Mouse (Mus musculus) neutrophil, adult 5-6 weeks (primary cell): Measurements from ENCODE around the gene Ccdc84. TPM values are rescaled to one million over a fixed set of nuclear protein-coding genes. Genes with fewer than 3 reads are reported as not detected.
"Not testable (repeated sequence)": the region's sequence is repeated elsewhere in the genome, so short reads cannot be mapped to it uniquely, and the experiment has no call there.

Source experiments
- ATAC-seq: fragments of 151-379, 151-347 bp; 2 replicates; pipeline ENCODE4 v1.8.0; 2017; ENCODE audit warnings: mild to moderate bottlenecking, moderate TSS enrichment; ENCODE audit not compliant: insufficient number of reproducible peaks, poor library complexity, low FRiP score, severe bottlenecking; ENCODE audit errors: extremely low read depth
- total RNA-seq: library from RNA; stranded (forward); fragments of 200-1000 nt; gene quantifications from 2 replicates; pipeline ENCODE4 v1.2.3, GENCODE M21; 2017

Ccdc84 gene
- total RNA-seq, 1 experiment from 2014 or later = 41.8 TPM

DNA sequence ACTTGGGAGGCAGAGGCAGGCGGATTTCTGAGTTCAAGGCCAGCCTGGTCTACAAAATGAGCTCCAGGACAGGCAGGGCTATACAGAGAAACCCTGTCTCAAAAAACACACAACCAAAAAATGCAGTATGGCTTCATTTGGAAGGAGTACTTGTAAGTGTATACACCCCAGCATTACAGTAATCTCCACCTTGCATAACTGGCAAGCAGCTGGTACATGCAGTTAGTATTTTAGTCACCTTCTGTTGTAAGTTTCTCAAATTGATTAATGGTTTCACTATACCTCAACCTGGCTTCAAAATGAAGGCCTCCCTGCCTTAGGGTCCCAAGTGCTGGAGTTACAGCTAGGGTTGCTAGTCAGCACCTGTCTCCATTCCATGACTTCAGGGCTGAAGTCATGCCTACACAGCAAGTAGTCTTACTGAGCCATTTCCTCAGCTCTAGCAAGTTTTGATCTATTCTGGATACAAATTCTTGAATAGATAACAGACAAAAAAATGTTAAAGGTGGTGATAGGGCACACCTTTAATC, 6.7 kb downstream of the Ccdc84 start:
- ATAC-seq = no peak

DNA sequence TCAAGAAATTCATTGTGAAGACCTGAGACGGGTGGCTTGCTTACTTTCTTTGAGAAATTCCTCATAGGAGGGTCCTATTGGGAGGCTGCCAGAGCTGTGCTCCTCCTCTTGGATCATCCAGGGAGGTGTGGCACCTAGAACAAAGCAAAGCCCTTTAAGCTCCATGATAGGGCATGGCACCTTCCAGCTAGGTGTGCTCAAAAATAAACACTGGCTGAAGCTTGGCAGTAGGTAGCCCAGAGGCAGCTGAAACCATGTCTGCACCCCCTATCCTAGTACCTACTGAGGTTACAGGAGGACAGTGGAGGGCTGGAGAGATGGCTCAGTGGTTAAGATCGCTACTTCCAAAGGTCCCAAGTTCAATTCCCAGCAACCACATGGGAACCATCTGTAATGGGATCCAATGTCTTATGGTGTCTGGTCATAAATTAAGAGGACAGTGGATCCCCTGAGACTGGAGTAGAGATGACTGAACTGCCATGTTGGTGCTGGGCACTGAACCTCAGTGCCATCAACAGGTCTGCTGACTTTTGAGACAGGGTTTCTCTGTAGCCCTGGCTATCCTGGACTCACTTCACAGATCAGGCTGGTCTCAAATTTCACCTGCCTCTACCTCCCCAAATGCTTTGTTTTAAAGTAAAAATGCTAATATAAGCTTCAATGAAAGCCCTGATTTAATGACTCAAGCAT, 7.6 kb downstream of the Ccdc84 start:
- no peak for ATAC-seq

DNA sequence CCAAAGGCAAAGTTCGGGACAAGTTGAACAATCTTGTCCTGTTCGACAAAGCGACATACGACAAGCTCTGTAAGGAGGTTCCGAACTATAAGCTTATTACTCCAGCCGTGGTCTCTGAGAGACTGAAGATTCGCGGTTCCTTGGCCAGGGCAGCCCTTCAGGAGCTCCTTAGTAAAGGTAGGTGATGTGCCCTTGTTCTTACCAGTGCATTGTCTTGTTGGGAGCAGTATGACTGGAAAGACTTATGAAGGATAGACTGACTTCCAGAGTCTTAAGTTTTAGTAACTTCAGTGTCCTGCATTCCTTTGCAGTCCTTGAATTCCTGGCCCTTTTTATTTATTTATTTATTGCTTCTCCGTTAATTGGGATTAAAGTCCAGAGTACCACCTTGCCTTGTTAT, 9.7 kb downstream of the Ccdc84 start:
- not testable (repeated sequence) for ATAC-seq

GRCm38 (mm10) chr9:44407752-44408097, 10.6 kb downstream of the Ccdc84 start:
- no peak for ATAC-seq

GRCm38 (mm10) chr9:44406906-44407751, 11.2 kb downstream of the Ccdc84 start, which contains the start of the genes Rps25 and Trappc4:
Rps25 (plus strand) TSS chr9:44407139.
Trappc4 (minus strand) TSS chr9:44407600.
- ATAC-seq = peak; percentile 90

DNA sequence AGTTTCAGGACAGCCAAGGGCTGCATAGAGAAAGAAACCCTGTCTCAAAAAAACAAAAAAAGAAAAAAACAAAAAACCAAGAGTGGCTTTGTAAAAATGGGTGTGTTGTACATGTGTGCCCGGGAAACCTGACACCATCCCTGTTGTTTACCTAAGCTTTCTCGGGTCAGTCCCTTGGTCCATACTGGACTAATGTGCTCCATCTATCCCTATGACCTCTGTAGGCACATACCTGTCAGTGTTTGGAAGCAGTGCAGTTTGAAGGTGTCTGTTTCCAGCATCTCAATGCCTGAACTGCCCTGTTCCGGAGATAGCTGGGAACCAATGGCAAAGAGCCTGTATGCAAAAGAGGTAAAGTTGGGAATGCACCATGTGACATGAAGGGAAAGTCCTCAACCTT, 13.4 kb downstream of the Ccdc84 start:
- no peak for ATAC-seq

- ATAC-seq = no peak
These were observed 17.3 kb downstream of the Ccdc84 start for GRCm38 (mm10) chr9:44401081-44401480.

DNA sequence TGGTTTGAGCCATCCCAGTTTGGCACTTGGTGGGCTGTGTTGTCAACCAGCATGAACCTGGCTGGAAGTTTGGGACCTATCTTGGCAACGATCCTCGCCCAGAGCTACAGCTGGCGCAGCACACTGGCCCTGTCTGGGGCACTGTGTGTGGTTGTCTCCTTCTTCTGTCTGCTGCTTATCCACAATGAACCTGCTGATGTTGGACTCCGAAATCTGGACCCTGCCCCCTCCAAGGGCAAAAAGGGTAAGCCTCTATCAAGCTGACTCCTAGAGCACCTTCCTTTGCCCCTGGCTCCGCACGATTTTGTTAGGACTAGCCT, 18.6 kb downstream of the Ccdc84 start:
- no peak for ATAC-seq

DNA sequence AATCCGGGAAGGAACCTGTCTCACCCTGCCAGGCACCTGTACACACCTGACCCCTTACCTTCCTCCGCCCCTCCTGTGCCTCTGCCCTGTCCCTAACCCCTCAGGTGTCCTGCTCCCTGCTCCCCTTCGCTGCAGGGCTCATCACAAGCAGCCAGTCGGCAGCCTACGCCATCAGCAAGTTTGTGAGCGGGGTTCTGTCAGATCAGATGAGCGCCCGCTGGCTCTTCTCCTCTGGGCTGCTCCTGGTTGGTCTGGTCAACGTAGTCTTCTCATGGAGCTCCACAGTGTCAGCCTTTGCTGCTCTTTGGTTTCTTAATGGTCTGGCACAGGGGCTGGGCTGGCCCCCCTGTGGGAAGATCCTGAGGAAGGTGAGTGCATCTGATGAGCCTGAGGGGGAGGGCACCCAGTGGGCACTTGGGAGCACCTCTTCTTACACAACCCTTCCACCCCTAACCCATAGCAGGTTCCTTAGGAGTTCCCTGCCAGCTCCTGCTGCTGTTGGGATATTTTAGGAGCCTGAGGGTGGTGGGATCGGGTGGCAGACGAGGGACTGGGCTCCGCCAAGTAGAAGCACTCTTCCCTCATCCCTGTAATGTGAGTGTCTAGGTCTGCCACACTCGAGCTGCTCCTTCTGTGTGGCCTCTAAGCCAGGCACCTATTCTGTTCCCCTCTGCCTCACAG, 19.1 kb downstream of the Ccdc84 start:
- no peak for ATAC-seq

- ATAC-seq = no peak
These were observed 19.8 kb downstream of the Ccdc84 start for GRCm38 (mm10) chr9:44398551-44398950.

DNA sequence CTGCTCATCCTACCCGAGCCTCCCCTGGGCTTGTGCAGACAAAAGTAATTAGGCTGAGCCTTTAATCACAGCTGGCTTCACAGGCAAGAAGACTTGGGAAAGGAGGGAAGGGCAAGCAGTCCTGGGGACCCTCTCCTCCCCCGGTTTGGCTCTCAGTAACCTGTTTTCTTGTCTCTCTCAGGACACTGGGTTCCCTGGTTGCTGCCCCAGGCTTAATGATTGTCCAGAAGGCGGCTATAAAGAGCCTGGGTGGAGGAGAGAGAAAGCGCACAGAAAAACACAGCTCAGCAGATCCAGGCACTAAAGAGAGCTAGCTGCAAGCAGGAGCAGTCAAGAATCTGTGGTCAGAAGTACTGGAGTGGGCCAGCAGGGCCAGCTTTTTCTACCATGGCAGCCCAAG, 20.3 kb downstream of the Ccdc84 start:
- no peak for ATAC-seq

DNA sequence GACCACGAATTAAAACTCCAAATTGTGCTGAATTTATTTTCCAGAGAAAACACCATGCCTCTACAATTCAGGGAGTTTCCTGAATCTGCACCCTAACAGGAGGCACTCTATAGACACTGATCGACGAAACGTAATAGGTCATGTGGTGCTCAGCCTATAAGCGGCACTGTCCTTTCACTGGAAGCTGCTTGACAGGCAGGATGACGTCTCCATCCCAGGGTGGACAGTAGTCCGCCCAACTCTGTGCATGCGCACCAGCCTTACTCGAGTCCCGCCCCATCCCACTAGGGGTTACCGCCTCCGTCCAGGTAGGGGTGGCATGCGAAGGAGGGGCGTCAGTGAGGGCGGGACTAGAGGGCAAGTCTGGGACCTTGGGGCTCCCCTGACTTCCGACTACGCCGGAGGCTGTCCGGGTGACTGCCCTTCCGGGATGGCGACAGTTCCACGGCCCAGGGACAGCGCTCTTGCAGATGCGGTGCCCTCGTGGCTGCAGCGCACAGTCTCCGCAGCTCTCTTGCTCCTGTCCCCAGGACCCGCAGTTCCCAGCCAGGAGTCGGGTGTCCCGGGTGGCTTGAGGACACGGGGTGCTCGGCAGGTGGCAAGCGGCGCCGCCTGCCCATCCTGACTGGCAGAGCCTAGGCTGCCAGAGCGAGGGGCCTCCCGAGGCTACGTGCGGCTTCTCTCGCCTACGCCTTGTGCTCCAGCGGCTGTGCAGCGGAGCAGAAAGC, 21.5 kb downstream of the Ccdc84 start, which contains the start of gene Slc37a4:
Gene Slc37a4, plus strand, starts transcription at position 169 of the 728 bp plus-strand sequence.
- ATAC-seq = peak; percentile 98

DNA sequence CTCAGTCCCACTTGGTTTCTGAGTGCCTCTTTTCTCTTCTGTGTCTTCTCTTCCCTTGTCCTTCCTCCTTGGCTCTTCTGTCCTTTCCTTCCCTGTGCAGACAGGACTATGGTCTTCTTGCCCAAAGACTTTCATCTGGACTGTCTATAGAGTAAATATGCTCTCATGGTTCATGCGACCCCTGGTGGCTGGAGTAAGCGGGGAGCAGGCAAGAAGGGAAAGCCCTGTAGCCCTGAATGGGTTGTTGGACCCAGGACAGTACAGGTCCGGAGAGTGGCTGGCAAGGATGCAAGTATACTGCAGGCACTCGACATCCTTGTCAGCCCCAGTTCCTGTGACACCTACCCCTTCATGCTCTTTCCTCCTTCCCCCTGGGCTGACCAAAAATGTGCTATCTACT, 26.9 kb downstream of the Ccdc84 start:
- peak; percentile 64 for ATAC-seq

- peak; percentile 70; the same call in 1 of the 2 replicates for ATAC-seq
These were observed 29.1 kb downstream of the Ccdc84 start for GRCm38 (mm10) chr9:44389273-44389672.

- ATAC-seq = no peak
These were observed 31.1 kb downstream of the Ccdc84 start for GRCm38 (mm10) chr9:44387221-44387620.

DNA sequence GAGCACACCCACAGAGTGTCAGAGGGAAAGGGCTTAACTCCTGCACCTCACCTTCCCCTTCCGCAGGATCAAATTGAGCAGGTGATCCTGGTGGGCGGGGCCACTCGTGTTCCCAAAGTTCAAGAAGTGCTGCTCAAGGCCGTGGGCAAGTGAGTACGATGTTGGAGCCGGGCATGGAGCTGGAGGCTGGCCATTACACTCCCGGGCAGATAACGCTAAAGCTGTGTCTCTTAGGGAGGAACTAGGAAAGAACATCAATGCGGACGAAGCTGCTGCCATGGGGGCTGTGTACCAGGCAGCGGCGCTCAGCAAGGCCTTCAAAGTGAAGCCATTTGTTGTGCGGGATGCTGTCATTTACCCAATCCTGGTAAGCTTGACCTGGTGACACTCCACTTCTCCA, 33.8 kb downstream of the Ccdc84 start:
- no peak for ATAC-seq

DNA sequence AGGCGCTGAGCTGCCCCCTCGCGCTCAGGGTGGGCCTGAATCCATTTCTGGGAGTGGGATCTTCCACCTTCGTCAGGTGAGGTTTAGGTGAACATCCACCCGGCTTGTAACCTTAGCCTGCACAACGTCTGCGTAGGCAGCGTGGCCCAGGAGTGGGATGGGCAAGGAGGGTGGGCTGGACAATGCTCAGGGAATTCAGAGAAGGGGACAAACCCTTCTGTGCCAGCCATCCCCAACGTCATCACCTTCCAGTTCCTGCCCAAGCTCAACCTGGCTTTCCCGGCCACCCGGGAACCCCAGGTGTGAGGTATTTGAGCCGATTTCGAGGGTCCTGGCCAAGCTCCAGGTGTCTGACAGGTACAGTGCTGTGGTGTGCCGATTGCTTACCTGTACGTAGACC, 38.5 kb downstream of the Ccdc84 start:
- ATAC-seq = no peak

DNA sequence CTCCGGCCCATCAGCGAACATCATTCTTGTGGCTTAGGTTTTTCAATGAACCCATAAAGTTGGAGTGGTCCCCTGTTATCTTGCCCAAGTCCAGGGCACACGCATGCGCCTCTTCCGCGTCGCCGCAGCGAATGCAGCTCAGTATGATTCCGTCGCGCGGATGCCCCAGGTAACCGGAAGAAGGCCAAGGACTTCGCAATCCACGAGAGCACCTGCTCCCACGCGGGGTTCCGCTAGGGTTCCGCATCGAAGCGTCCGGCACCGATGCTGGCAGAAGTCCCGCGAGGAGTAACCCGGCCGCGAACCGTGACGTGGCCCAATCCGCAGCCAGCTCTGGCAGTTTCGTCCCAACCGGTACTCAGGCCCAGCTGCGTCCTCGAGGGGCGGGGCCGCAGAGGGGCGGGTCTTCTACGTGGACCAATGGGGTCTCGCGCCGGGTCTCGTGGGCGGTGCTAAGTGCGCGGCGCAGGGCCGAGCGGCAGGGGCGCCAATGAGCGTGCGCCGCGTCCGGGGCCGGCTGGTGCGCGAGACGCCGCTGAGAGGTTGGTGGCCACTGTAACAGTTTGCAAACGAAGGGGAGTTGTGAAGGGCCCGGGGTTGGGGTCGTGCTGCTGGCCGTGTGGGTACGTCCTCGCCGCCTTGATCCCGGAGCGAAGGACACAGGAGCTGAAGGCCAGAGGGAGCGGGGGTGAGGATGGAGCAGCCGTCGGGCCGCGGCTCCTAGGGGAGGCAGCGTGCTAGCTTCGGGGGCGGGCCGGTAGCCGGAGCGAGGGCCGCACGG, 39.1 kb downstream of the Ccdc84 start, which contains the start of gene Hyou1:
Gene Hyou1, plus strand, starts transcription at position 437 of the 781 bp plus-strand sequence.
- peak; percentile 94 for ATAC-seq
